Mouse (Mus musculus): Measurements from ENCODE around the gene Mvp.

Gene Mvp

DNA sequence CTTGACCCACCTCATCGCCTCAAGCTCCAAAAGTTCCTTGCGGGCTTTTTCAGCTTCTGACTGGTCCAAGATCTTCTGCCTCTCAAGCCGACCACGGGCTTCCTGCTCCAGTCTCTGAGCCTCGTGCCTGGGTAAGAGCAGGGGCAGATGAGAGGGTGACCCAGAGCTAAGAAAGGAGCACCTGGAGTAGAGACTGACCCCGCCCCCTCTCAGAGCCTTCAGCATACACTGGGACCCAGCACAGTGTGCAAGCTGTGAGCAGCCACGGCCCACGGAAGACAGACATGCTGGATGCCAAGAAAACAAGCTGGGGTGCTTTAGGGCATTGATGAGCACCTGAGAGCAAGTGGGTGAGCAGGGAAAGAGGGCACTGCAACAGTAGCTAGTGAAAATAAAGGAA, 25.6 kb downstream of the Mvp start:
- DNase-seq (ENCODE audit: low spot score), result no peak

DNA sequence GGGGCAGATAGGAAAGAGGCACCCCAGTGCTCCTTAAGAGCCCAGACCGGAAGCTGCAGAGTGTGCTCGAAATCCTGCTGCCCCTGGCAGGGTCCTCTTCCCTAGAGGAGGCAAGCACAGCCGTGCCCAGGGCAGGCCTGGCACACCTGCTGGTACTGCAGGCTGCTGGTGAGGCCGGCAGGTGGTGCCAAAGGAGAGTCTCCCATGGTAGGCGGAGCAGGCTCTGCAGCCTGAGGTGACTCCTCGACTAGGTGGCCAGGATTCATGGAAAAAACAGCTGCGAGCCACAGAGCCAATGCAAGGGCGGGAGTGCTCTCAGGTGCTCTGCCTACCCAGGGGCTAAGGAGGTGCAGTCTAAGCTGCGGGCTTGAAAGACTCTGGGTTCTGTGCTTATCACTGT, 28.1 kb downstream of the Mvp start:
- no peak for DNase-seq (ENCODE audit: low spot score)

DNA sequence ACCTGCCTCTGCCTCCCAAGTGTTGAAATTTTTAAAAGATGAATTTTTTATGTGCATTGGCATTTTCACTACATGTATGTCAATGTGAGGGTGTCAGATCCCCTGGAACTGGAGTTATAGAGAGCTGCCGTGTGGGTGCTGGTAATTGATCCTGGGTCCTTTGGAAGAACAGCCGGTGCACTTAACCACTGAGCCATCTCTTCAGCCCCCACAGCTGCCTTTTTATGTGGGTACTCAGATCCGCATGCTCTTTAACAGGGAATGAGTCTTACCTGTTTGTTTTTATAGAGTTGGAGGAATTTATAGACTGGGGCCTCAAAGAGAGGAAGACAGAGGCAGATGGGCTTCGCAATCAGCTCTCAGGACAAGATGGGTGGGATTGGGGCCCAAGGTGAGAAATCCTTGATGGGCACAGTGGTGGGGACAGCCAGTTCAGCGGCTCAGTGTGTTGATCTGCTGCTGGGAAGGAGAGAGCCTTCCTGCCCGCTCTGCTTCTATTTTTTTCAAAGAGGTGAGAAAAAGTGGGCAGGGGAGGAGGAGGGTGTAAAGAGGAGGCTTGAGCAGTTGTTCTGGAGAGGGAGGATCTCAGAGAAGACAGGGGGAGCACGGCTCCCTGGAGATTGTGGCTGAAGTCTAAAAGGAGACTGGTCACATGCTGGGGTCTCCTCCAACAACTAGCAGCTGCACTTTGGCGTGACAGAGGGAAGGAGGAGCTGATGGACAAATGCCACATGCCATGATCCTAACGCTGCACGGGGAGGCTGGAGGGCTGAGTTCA, 29.6 kb downstream of the Mvp start:
- no peak for DNase-seq (ENCODE audit: low spot score)

DNA sequence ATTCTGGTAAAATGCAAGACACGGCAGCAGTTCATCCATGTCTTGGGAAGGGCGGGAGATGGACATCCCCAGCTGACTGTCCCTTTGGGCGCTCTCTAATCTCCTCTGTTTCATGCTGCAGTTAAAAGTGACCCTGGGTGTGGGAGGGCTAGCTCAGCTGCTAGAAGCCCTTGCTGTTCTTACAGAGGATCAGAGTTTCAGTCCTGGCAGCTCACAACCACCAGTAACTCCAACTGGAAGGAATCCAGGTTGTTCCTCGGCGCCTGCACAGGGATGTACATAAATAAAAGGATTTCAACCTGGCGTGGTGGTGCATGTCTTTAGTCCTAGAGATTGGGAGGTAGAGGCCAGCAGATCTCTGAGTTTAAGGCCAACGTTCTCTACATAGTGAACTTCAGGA, 31.3 kb downstream of the Mvp start:
- DNase-seq (ENCODE audit: low spot score), result no peak

DNA sequence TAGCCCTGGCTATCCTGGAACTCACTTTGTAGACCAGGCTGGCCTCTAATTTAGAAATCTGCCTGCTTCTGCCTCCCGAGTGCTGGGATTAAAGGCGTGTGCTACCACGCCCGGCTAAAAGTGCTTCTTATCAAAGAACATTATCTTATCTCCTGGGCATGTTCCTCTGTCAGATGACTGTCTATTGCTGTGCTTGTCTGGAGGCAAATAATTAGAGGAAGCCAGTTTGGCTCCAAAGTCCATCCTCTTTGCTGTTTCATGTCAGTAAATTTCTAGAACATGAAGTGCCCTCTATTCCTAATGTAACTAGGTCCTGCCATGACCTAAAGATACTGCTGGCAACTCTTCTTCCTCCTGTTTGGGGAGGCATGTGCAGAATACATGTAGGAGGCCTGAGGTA, 32.4 kb downstream of the Mvp start:
- no peak for DNase-seq (ENCODE audit: low spot score)

DNA sequence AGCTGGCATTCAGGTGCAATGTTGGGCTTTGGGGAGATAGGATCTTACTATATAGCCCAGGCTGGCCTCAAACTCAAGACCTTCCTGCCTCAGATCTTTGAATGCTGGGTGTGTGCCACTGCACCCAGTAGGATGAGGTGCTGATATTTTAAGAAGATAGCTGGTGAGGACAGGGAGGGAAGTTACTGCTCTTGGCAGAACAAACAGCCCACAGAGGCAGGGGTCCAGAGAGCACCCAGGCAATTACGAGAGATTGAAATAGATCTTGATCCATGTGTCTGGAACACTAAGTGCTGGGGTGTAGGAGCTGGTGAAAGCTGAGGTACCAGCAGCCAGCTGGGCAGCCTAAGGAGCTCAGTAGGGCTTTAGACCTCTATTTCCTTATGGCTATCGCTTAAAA, 32.8 kb downstream of the Mvp start:
- DNase-seq (ENCODE audit: low spot score), result no peak

DNA sequence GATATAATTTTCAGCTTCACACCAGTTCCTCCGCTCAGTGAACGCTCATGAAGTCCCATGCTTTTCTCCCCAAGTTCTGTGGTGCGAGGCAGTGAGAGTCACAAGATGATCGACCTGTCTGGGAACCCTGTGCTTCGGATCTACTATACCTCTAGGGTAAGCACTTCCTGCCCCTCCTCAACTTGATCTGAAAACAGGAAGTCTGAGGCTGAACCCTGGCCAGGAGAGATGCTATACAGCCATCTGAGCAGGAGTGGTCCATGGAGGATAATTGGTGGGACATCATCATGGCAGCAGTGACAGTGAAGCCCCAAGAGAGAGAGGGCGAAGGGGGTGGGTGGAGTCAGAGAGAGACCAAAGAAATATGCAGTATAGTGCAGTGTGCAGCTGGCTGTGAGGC, 35.6 kb downstream of the Mvp start:
- no peak for DNase-seq (ENCODE audit: low spot score)

DNA sequence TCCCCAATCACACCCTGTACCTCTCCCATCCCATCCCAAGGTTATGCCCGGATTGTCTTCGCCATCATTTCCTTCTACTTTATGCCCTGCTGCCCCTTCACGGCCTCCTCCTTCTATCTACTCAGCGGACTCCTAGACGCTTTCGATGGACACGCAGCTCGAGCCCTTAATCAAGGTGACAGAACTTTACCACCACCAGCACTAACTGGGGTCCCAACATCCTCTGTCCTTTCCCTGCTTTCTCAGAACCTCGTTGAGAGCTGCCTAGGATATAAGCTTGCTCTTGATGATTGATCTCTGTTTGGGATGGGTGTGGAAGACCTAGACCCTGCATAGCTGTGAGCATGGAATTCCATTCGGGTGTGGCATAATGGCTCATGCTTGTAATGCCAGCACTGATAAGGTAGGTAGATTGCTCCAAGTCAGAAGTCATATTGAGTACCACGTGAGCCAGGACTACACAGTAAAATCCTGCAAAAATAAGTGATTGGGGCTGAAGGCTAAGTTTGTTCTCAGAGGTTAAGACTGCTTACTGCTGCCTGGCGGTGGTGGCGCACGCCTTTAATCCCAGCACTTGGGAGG, 37.5 kb downstream of the Mvp start:
- DNase-seq (ENCODE audit: low spot score), result no peak

DNA sequence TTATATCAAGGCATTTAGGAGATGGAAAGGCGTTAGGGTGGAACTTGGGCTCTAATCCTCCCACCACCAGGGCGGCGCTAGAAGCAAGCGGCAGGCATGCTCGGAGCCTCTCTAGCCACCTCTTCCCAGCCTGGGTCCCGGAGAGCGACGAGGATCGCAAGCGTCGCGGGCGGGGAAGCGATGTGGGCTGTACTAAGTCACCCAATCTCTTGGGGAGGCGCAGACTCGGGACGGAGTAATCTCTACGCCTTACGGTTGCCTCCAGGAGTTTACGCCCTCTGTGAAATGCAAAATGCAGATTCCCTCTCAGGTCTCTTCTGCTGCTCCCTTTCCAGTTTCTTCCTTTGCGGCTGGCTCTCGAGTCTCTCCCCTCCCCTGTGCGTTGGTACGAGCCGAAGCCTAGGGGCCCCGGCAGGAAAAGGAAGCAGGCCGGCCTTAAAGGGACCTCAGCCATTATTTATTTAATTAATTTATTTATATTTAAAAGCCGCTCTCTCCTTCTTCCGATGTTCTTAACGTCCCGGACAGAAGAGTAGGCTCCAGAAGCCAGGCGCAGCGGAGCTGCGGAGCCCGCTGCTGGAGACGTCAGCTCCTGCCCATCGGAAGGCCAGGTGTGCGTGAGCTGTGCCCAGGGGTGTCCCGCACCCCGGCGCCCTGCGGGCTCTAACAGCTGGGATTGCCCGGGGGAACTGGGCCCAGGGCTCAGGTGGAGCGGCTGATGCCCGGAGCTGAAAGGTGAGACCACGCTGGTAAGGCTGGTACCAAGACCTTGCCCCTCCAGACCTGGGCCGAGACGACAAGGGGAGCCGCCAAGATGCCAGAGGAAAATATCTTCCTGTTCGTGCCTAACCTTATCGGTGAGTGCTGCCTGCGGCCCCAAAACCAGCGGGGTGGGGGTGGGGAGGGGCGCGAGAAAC, 38.2 kb downstream of the Mvp start, which contains the start of gene Cdiptos:
Gene Cdiptos (minus strand): TSS at position 149 of the 917 bp plus-strand sequence.
- DNase-seq (ENCODE audit: low spot score), result peak; percentile 93

DNA sequence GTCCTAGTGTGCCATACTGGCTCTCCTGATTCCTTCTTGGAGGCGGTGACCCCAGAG, 38.7 kb downstream of the Mvp start, which contains the start of gene Cdipt:
Gene Cdipt (plus strand): TSS at position 22 of the 57 bp plus-strand sequence.
- no peak for DNase-seq (ENCODE audit: low spot score)

DNA sequence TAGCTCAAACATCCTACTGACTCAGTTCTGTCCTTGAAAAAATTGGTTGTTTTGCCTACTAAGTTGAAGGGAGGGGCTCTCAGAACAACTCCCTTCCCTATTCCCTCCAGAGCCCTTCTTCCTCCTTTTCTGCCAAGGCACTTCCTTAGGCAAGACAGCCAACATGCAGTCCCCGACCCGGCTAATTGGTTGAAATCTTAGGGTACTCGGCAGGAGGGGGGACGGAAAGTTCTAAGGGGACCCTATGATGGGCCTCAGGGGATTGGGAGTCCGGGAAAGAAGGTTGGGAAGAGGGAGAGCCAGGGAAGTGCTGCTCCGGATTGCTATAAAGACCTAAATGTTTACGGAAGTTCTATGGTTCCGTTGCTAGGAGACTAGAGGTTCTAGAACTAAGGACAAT, 38.9 kb downstream of the Mvp start:
- DNase-seq (ENCODE audit: low spot score), result no peak

DNA sequence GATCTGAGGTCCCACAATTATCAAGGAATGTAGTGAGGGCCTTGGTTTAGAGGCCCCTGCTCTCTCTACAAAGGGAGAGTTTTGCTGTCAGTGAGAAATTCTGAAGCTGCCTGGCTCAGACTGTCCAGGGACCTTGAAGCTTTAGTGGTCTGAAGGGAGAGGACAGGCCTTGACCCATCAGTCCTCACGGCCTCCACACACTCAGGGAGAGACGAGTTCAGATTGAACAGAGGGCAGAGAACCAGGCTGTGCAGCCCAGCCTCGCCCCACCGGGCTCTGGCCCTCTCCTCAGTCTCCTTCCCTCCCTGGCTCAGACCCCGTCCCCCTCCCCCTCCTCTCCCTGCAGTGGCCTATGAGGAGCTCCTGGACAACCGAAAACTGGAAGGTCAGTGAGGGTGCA, 47.1 kb downstream of the Mvp start:
- no peak for DNase-seq (ENCODE audit: low spot score)

DNA sequence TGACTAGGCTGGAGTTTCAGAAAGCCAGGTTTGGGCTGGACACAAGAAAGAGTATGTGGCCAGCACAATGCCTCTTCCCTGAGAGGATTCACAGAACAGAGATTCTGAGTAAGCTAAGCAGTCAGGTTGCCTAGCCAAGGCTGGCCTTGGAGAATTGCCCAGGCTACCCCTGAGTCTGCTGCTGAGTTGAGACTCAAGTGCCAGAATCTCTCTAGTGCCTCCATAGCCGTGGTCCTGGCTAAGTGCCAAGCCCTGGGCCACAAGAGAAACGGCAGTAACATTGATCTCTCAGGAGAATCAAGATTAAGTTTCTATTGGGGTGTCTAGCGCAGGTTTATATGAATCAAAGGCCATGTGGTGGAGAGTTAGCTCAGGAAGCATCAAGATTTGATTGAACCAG, 48.9 kb downstream of the Mvp start:
- DNase-seq (ENCODE audit: low spot score), result no peak

DNA sequence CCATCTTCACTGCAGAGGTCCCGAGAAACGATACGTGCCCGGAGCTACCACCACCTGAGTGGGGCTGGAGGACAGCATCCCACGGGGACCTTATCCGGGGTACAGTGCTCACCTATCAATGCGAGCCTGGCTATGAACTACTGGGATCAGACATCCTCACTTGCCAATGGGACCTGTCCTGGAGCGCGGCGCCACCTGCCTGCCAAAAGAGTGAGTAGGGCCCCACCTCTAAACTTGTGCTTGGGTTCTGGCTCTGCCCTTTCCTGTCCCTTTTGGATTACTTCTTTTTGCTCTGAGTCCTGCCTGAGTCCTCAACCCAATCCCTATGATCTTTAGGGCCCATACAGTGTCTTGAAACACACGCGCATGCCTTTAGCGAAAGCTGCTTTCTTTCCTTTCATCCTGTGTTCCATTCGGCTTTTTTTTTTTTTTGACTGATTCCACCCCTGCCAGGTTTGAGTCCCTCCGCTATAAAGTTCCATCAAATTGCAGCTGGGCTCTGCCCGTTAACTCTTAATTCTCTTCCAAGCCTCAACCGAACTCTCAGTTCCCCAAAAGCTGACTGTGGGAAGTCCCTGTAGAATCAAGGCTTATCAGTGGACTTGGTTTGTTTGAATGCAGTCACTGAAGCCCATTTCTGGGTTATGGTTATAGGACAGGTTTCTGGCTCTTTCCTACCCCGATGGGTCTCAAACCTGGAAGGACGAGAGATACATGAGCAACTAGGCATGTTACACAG, 50.7 kb downstream of the Mvp start:
- no peak for DNase-seq (ENCODE audit: low spot score)

DNA sequence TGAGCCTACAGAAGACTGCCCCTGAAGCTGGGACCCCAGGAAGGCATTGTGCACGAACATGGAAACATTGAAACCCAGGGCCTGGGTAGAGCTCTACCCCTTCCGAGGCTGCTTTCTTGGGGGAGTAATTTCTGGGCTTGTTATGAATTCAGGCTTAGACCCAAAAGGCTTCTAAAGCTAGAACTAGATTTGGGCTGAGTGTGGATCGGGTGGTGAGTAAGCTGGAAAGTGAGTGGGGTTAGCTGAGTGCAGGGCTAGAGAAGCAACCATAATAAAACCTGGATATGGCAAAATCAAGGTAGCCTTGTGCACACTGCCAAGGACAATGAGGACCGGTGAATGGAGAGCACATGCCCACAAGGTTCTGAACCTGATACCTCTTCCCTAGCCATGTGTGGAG, 52.5 kb downstream of the Mvp start:
- no peak for DNase-seq (ENCODE audit: low spot score)

DNA sequence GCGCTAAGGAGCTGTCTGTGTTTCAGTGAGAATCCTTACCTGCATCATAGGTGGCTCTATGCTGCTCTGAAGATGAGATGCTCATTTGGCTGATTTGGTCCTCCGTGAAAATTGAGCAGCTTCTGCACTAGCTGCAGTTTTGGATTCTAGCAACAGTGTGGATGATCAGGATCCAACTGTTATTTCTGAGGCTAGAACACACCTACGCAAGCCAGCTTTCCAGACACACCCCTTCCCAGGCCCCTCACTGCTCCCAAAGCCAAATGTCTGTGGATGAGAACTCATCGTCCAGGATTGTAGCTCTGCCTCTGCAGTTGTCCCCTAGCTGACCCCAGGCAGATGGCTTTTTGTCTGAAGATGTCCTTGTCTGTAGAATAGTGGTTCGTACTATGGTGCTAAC, 53.3 kb downstream of the Mvp start:
- no peak for DNase-seq (ENCODE audit: low spot score)

DNA sequence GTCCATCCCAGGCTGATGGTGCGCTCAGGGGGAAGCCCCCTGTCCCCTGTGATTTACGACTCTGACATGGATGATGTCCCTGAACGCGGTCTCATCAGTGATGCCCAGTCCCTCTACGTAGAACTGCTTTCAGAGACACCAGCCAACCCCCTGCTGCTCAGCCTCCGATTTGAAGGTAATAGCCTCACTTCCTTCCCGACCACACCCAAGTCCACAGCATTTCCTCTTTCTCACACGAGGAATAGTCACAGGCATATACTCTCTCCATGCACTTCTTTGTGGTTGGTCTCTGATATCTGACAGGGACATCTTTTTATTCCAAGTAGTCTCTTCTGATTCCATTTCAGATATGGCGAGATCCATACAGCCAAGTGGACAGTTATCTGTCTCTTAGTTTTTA, 54.6 kb downstream of the Mvp start:
- no peak for DNase-seq (ENCODE audit: low spot score)

DNA sequence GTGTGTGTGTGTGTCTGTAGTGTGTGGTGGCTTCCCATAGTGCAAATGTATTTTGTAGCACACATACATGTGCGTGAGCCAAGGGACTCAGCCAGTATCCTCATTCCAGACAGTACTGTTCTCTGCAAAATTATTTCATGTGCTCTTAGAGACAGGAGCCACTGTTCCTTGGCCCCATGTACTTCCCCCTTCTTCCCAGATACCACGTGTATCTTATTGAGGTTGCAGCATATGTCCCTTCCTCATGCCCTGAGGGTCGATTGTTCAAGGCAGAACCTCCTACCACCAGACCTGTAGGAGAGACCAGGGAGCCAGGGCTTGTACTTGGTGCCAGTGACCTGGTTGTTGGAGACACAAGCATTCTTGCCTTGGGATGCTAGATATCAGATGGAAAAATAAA, 59.3 kb downstream of the Mvp start:
- no peak for DNase-seq (ENCODE audit: low spot score)

DNA sequence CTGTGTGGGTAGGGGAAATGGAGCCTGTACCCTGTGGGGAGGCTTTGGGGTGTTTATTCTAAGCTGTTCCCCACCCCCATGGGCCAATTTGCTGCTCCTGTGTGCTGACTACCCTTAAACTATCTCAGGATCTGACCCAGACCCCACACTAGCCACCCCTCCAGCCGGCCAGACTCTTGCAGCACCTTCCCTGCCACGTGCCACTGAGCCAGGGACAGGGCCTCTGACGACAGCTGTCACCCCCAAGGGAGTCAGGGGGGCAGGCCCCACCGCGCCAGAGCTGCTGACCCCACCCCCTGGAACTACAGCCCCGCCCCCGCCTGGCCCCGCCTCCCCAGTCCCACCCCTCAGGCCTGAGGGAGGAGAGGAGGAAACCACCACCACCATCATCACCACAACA, 61.8 kb downstream of the Mvp start:
- DNase-seq (ENCODE audit: low spot score), result no peak

DNA sequence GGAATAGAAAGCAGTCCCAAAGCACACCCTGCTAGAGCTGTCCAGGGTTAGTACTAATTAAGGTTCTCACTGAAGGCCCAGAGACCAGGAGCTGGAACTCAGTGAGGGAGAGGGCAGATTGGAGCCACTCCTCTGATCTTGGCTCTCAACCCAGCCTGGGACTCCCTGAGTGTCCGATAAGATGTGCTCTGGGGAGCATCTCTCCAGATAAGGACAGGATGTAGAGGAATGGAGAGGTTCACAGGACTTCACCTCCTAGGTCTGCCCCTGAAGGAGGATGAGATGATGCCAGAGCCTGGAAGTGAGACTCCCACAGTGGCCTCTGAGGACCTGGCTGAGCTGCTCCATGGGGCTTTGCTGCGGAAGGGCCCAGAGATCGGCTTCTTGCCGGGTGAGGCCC, 62.7 kb downstream of the Mvp start:
- no peak for DNase-seq (ENCODE audit: low spot score)

DNA sequence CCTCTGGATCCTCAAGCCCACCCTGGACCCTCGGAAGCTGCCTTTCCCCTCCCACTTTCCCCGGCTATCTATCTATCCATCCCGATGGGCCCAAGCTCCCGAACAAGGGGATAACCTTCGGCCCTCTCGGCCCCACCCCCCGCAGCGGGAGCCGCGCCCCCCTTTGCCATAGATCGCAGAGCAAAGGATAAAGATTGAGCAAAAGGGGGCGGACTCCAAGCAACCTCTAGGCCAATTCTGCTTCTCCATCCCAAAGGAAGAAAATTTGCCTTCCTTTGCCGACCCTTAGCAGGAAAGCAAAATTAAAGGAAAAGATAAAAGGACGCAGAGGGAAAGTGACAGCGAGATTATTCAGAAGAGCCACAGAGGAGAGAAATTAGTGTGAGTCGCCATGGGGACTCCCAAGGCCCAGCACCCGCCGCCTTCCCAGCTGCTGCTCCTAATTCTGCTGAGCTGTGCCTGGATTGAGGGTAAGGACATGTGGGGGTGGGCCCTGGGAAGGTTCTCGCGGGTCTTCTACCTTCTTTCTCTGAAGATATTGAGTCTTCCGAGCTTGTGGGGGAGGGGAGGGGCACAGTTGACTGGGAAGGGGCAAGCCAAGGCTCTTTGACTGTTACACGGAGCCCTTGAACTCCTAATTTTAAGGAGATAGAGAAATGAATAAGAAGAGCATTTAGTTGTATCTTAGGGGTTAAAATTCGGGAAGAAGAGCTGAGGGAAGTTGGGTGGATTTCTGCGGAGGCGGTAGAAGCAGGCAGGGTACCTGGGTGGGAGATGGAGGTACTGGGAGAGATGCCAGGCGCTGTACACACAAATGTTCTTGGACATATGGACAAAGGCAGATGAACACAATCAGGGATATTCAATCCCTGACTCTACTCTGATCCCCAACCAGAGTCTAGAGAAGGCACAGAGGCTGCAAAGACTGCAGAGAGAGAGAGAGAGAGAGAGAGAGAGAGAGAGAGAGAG, 63.5 kb downstream of the Mvp start:
- no peak for DNase-seq (ENCODE audit: low spot score)
